Mouse (Mus musculus): ENCODE results near the gene Zfp830. TPM values are rescaled to one million over a fixed set of nuclear protein-coding genes. Genes with fewer than 3 reads are reported as not detected.

Gene Zfp830
- total RNA-seq (2021): 10 to 100 TPM; 15.0 to 17.5 TPM

DNA sequence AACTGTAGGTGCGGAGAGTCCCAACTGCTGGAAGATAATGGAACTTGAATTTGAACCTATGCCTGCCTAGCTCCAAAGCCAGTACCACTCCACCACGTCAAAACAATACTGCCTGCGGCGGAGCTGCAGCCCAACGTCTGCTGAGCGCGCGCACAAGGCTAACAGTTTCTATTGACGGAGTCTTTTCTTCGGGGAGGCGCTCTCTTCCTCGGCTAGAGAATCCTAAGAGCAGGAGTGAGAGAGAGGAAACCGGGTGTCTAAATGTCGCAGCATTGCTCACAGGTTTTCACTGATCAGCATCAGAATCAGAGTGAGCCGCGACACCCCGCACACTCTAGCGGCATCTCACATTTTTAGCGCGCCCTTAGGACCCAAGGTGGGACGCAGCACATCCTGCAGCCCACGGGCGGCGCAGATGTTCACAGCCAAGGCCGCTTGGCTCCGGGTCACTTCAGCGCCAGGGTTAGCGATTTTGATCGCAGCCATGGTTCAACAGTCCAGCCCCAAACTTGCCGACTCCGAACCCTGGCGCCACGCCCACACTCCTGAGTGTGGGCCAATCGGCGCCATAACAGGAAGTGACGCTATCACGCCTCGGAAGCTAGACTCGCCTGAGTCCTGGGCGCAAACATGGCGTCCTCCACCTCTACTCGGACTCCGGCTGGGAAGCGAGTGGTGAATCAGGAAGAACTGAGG, at the start of gene Zfp830, which contains the start of gene Cct6b:
Gene Zfp830, plus strand, starts transcription at position 604 of the 696 bp plus-strand sequence.
Gene Cct6b, minus strand, starts transcription at position 580 of the 696 bp plus-strand sequence.
- peak; percentile 85 to 92 for DNase-seq (ENCODE audit: extremely low spot score in 1 of 2, low spot score in 1 of 2)

DNA sequence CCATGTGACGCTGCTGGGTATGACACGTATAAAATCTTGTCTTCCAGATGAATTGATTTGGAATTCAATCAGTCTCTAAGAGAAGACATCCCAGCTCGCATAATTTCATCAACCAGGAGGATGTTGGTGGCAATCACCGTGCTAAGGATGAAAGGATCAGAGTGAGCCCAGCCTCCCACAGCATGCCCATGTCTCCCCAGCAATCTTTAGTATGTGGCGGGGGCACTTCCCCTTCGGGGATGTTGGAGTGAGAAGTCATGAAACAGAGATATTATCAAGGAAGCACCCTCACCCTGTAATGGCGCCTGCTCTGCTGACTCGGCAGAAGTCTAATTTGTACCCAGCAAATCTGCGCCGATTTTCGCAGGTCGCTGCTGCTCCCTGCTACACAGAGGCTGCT, 44.9 kb upstream of the Zfp830 start:
- DNase-seq (ENCODE audit: extremely low spot score in 1 of 2, low spot score in 1 of 2): no peak

DNA sequence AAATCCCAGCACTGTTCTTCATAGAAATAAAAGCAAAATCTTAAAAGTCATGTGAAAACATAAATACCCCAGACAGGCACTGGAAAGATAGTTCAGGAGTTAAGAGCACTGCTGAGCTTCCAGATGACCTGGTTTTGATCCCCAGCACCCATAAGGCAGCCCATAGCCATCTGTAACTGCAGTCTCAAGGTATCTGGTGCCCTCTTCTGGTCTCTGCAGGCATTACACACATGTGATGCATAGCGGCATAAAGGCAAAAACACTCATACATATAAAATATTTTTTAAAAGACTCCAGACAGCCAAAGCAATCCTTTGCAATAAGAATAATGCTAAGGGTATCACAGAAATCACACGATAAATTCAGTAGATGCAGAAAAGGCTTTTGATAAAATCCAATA, 37.3 kb upstream of the Zfp830 start:
- no peak for DNase-seq (ENCODE audit: extremely low spot score in 1 of 2, low spot score in 1 of 2)

DNA sequence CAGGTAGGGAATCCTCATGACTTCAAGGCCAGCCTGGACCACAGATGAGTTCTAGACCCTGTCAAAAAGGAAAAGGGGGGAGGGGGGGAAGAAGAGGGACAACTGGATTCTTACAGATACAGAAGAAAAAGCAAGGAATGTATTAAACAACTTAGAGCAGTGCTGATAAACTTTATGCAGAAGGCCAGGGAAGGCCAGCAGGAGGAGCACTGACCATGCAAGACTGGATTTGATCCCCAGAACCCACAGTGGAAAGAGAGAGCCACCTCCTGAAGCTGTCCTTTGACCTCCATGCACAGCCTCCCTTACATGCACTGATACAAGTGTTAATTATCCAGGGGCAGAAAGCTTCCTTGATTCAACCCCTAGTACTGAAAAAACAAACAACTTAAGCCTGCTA, 29.9 kb upstream of the Zfp830 start:
- DNase-seq (ENCODE audit: extremely low spot score in 1 of 2, low spot score in 1 of 2): no peak

DNA sequence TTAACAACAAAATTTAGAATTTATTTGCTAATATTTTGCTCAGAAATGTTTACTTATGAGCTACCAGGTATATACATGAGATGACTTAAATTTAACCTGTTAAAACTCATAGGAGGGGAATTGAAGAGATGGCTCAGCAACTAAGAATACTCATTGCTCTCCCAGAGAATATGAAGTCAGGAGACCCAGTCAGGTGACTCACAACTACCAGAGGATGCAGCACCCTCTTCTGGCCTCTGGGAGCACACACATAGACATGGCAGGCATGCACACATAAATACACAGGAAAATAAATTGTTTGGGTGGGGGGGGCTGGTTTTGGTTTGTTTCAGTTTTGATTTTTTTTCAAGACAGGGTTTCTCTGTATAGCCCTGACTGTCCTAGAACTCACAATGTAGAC, 25.1 kb upstream of the Zfp830 start:
- DNase-seq (ENCODE audit: extremely low spot score in 1 of 2, low spot score in 1 of 2): no peak

DNA sequence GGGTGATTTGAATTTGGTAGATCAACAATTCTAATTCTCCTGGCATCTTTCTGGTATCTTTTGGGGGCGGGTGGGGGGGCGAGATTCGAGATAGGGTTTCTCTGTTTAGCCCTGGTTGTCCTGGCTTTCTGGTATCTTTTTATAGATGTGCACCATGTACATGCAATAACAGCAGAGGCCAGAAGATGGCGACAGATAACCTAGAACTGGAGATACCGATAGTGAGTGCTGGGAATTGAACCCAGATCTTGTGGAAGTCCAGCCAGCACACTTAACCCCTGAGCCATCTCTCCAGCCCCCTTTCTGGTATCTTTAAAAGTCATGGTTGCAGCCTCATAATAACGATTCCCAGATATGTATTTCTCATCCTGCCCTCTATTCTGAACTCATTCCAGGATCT, 18.0 kb upstream of the Zfp830 start:
- peak in 1 of 2 experiments; percentile 22 for DNase-seq (ENCODE audit: extremely low spot score in 1 of 2, low spot score in 1 of 2)

DNA sequence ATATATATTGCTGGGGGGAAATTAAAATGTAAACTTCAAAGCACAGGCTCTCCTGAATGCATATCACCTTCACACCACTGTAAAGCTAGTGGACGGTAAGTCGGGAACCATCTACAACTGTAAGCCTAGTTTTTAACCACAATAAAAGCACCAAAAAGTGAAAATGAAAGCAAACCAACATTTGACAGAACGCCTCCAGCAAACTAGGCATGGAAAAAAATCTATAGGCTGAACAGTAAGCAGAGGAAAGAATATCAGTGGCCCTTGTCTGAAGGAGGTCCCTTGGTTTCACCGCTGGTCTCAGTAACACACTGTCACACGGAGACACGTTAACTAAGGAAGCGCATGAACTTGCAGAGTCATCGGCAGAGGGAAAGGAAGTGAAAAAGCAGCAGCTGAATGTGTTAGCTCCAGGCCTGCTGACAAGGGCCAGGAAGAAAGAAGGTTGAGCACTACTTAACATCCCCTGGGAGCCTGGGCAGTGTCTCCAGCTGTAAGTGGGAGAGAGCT, 17.2 kb upstream of the Zfp830 start:
- DNase-seq (ENCODE audit: extremely low spot score in 1 of 2, low spot score in 1 of 2): no peak

DNA sequence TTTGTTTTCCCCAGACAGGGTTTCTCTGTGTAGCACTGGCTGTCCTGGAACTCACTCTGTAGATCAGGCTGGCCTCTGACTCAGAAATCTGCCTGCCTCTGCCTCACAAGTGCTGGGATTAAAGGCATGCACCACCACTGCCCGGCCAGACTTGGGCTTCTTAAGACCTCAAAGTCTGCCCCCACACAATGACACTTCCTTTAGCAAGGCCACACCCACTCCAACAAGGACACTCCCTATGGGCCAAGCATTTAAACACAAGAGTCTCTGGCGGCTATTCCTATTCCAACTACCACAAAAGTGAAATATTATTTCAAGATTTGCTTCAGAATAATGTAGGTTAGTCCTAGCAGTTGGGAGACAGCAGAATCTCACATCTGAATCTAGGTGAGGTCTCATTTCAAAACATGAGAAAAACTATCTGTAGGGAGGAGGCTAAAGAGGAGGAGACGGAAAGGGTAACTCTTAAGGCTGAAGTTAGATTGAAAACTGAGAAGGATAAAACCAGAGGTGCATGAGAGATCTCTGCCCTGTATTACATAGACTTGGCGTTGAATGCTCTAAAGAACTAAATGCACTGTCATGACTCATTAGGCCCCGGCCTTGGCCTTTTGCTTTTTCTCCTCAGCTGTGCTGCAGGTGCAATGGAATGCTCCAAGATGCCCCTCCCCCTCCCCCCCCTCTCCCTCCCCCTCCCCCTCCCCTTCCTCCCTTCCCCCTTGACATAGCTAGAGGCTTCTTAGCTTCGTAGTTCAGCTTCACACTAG, 11.6 kb upstream of the Zfp830 start:
- no peak for DNase-seq (ENCODE audit: extremely low spot score in 1 of 2, low spot score in 1 of 2)

DNA sequence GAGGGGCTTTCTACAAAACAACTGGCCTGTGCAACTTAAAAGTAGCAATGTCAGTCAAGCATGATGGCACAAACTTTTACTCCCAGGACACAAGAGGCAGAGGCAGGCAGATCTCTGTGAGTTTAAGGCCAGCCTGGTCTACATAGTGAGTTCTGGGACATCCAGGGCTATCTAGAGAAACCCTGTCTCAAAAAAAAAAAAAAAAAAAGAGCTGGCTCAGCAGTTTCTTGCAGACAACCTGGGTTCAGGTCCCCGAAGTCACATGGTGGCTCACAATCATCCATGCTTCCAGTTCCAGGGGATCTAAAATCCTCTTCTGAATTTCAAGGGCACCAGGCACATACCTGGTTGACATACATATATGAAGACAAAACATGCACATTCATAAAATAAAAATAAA, 8.2 kb upstream of the Zfp830 start:
- no peak for DNase-seq (ENCODE audit: extremely low spot score in 1 of 2, low spot score in 1 of 2)

DNA sequence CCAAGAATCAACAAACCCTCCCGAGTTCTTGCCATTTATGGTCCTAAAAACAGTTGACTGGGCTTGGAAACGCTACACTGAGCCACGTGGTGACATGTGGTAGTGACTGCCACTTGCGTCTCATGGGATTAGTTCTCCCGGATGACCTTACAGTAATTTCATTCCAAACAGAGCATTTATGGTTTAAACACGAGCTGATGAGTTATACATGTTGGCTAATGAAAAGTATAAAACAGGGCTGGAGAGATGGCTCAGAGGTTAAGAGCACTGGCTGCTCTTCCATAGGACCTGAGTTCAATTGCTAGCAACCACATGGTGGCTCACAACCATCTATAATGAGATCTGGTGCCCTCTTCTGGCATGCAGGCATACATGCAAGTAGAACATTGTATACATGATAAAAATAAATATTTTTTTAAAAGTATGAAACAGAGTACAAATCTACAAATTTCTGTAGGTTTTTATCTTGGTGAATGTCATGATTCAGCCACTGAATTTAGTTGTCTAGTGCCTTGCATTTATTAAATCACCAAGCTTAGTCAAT, 1.8 kb upstream of the Zfp830 start:
- DNase-seq (ENCODE audit: extremely low spot score in 1 of 2, low spot score in 1 of 2): no peak

DNA sequence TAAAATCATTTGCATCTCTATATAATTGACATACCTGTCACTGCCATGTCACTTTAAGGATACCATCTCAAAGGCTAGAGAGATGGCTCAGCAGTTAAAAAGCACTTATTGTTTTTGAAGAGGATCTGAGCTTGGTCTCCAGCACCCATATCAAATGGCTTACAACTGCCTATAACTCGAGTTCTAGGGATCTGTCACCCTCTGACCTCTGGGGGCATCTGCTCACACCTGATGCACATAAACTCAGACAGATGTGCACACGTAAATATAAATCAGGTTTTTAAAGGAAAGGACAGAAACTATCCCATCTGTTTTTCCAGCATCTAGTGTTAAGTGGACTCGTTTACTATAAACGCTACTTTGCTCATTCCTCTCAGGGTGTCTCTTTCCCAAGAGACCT, 884 bp upstream of the Zfp830 start:
- DNase-seq (ENCODE audit: extremely low spot score in 1 of 2, low spot score in 1 of 2): no peak

DNA sequence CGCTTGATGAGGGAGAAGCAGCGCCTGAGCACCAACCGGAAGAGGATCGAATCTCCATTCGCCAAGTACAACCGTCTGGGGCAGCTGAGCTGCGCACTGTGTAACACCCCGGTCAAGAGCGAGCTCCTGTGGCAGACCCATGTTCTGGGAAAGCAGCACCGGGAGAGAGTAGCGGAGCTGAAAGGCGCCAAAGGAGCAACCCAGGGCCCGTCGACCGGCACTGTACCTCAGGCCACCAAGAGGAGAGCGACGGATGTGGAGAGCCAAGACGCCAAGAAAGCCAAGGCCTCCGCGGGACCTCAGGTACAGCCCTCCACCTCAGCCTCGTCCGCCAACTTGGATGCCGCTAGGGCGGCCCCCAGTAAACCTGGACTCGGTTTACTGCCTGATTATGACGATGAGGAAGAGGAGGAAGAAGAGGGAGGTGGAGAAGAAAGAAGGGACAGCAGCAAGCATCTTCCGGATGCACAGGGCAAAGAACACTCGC, 336 bp downstream of the Zfp830 start:
- no peak for DNase-seq (ENCODE audit: extremely low spot score in 1 of 2, low spot score in 1 of 2)

DNA sequence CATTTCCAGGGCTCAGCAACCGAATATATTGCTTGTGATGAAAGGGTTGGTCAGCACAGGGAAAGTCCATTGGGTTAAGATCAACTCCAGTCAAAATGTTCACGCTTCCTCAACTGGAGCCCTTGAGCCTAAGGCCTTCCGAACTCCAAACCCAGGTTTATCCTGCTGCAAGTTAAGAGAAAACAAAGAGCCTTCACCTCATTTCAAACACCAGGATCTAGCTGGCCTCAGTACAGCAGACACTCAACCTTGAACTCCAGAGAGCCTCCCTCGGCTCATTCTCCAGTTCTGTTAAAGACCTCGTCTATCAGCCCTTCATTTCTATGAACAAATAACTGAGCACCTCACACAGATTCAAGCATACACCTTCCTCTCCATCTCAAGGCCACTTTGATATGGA, 16.0 kb downstream of the Zfp830 start:
- no peak for DNase-seq (ENCODE audit: extremely low spot score in 1 of 2, low spot score in 1 of 2)

DNA sequence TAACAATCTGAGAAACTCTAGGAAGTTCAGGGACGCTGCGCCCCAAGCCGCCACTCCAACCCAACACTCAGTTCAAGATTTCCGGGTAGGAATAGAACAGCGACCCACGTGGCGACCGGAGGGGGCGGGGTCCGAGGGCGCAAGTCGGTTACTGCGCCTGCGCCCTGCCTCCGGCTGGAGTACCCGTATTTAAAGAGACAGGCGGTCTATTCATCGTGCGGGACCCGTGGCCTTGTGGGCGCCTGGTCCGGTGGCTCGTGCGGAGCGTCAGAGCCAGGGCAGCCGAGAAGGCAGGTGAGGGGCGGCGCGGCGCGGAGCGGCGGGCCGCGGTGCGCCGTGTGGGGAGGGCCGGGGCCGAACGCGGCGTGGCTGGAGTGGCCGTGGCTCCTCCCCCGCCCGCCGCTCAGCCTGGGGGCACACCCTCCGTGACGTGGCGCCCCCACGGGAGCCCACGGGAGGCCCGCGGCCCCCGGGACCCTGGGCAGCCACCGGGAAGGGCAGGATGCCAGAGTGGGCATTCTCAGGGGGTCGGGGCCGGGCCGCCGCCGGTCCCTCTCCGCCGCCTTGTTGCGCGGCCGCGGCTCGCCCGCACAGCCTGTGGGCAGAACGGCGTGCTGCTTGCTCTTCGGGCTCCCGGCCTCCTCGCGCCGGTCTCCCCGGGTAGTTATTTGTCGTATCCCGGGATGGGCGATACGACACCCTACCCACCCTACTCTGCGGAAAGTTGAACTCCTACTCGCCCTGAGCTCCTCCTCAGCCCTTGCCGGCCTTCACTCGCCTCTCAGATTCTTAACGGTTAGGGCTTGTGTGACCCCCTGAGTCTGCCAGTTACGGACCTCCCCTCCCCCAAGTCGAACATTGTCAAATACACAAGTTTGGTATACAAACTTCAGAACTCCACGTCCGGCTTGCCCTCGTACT, 17.1 kb downstream of the Zfp830 start, which contains the start of gene Lig3:
Gene Lig3, plus strand, starts transcription at position 126 of the 921 bp plus-strand sequence.
- DNase-seq (ENCODE audit: extremely low spot score in 1 of 2, low spot score in 1 of 2): peak; percentile 89 to 91

DNA sequence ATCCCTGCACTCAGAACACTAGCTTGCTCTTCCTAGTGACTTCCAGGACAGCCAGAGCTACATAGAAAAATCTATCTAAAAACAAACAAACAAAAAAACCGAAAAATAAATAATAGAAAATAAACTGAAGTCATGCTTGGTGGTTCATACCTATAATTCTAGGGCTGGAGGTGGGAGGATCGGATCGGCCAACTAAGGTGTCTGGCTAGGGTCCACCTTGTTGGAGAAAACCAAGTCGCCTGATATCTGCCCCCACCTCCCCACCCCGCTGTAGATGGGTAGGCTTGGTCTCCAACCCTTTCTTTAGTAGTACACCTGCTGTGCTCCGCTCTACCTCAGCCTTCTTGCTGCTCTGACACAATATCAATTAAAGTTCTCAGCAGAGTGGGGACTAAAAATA, 18.1 kb downstream of the Zfp830 start:
- no peak for DNase-seq (ENCODE audit: extremely low spot score in 1 of 2, low spot score in 1 of 2)

DNA sequence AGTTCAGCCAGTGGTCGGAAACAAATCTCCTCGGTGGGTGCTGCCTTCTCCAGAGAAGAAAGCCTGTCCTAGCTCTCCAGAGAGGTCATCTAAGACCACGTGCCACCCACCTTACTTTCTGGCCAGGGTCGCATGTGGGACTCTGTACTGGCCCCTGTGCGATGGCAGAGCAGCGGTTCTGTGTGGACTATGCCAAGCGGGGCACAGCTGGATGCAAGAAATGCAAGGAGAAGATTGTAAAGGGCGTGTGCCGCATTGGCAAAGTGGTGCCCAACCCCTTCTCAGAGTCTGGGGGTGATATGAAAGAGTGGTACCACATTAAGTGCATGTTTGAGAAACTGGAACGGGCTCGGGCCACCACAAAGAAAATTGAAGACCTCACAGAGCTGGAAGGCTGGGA, 19.3 kb downstream of the Zfp830 start:
- no peak for DNase-seq (ENCODE audit: extremely low spot score in 1 of 2, low spot score in 1 of 2)

DNA sequence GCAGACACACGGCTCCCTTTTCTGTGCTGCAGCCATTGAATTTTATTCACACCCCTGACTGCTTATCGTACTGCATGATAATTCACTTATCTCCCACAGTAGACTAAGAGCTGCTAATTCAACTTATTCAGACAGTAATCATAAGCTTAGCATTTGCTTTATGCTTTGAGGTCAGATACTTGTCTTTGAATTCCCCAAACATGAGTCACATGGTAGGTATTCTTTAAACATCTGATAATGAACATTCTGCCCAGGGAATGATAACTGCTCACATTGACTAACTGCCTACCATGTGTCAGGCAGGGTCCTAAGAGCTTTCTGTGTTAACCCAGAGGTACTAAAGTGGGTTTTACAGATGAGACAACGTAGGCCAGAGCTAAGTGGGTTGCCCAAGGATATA, 42.5 kb downstream of the Zfp830 start:
- DNase-seq (ENCODE audit: extremely low spot score in 1 of 2, low spot score in 1 of 2): no peak

DNA sequence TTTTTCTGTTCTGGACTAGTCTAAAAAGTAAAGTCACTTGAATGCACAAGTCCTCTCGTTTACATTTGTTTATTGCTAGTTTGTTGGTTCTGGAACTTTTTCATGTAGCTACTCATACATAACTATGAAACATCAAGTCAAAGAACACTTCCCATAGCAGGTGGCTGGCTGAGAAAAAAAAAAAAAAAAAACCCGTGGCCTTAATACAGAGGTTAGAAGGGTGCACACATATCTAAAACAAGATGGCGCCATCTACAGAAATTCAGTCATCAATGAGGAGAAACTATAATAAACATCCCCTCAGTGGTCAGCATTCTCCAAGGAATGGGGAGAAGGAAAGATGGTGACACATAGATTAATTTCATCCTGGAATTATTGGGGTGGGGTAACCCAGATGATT, 43.2 kb downstream of the Zfp830 start:
- DNase-seq (ENCODE audit: extremely low spot score in 1 of 2, low spot score in 1 of 2): no peak

DNA sequence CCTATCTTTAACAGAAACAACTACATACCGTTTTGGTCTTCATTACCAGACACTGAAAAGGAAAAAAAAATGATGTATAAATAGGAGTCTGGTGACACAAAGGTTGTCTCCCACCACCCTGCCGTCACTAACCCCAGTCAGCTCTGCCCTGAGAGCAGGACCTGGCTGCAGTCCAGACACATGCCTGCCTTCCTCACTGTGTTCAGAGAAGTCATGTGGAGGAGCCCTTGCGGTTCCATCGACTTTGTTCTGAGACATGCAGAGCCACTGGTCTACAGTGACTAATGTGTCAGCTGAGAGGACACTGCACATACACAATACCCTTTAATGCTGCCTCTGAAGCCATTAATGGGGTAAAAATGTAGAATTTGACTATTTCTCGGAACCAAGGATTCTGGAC, 44.3 kb downstream of the Zfp830 start:
- DNase-seq (ENCODE audit: extremely low spot score in 1 of 2, low spot score in 1 of 2): no peak

All from layer of hippocampus, postnatal 25 days (tissue).